Mouse (Mus musculus) CH12.LX (cell line): ENCODE results near the gene March8. TPM values are rescaled to one million over a fixed set of nuclear protein-coding genes. Genes with fewer than 3 reads are reported as not detected.

Experiments
- DNase-seq: peaks from one replicate; pipeline ENCODE4 v3.0.0-alpha.2; 2013; ENCODE audit errors: extremely low read depth
- H3K27ac ChIP-seq: 2 replicates; pipeline ENCODE4 v1.5.1; 2012; ENCODE audit warnings: low read depth, mild to moderate bottlenecking, control low read depth, moderate library complexity; ENCODE audit not compliant: insufficient read depth
- H3K27me3 ChIP-seq: replicated peaks from 2 replicates; pipeline ENCODE3; 2012; ENCODE audit warnings: inconsistent platforms
- H3K36me3 ChIP-seq, 2 experiments: replicated peaks in 1 of 2; 2 replicates each; pipeline versions ENCODE3 to v1.6.1; 2012; ENCODE audit warnings: inconsistent platforms in 1 of 2, low read length in 1 of 2, mild to moderate bottlenecking in 1 of 2, mixed read lengths in 1 of 2, moderate library complexity in 1 of 2; ENCODE audit not compliant: control insufficient read depth in 1 of 2, insufficient read depth in 1 of 2
- H3K4me1 ChIP-seq, 2 experiments: 2 replicates each; pipeline ENCODE4 v1.6.1; 2012; ENCODE audit warnings: inconsistent platforms in 1 of 2, moderate library complexity in 1 of 2; ENCODE audit not compliant: insufficient read depth in 2 of 2, control insufficient read depth in 1 of 2
- H3K4me2 ChIP-seq: 2 replicates; pipeline ENCODE4 v1.6.1; 2012; ENCODE audit warnings: low read depth, mild to moderate bottlenecking, control low read depth; ENCODE audit not compliant: poor library complexity, insufficient read depth, severe bottlenecking
- H3K4me3 ChIP-seq, 3 experiments: fragments of 150-350 bp in 1 of 3; sonication (generic) in 1 of 3; replicated peaks in 1 of 3; 2 replicates each; pipeline versions ENCODE3 to v1.5.1; 2011 to 2012; ENCODE audit warnings: low read depth in 2 of 3, low read length in 2 of 3, mild to moderate bottlenecking in 2 of 3, moderate library complexity in 2 of 3, control low read depth in 1 of 3, improper control_type of control experiment in 1 of 3, inconsistent platforms in 1 of 3, mixed read lengths in 1 of 3; ENCODE audit not compliant: poor library complexity in 1 of 3
- H3K79me2 ChIP-seq: replicated peaks from 2 replicates; pipeline ENCODE4 v1.6.1; 2012; ENCODE audit warnings: mild to moderate bottlenecking, moderate library complexity; ENCODE audit not compliant: control insufficient read depth, poor library complexity, insufficient read depth, severe bottlenecking; ENCODE audit errors: extremely low read depth
- H3K9ac ChIP-seq: 2 replicates; pipeline ENCODE4 v1.6.1; 2012; ENCODE audit warnings: low read depth, mild to moderate bottlenecking, control low read depth, moderate library complexity; ENCODE audit not compliant: insufficient read depth
- H3K9me3 ChIP-seq: replicated peaks from 2 replicates; pipeline ENCODE3; 2012; ENCODE audit warnings: low read length, inconsistent platforms, mixed read lengths
- BHLHE40 ChIP-seq: IDR thresholded peaks from 2 replicates; pipeline ENCODE4 v1.6.1; 2011; ENCODE audit warnings: mild to moderate bottlenecking, low read depth, low read length, improper control_type of control experiment
- EP300 ChIP-seq: IDR thresholded peaks from 2 replicates; pipeline ENCODE4 v1.6.1; 2011; ENCODE audit warnings: low read length, improper control_type of control experiment
- GABPA ChIP-seq: IDR thresholded peaks from 2 replicates; pipeline ENCODE4 v1.6.1; 2012; ENCODE audit warnings: low read depth, low read length, improper control_type of control experiment, inconsistent platforms; ENCODE audit not compliant: insufficient replicate concordance
- JUND ChIP-seq: conservative IDR thresholded peaks from 2 replicates; pipeline ENCODE4 v1.6.1; 2011; ENCODE audit warnings: low read depth, low read length, improper control_type of control experiment
- KAT2A ChIP-seq: IDR thresholded peaks from 2 replicates; pipeline ENCODE4 v1.6.1; 2012; ENCODE audit warnings: low read length, improper control_type of control experiment, inconsistent platforms; ENCODE audit not compliant: insufficient replicate concordance
- MAFK ChIP-seq: IDR thresholded peaks from 2 replicates; pipeline ENCODE4 v1.6.1; 2011; ENCODE audit warnings: low read length, improper control_type of control experiment; ENCODE audit not compliant: insufficient replicate concordance
- MAX ChIP-seq: IDR thresholded peaks from 2 replicates; pipeline ENCODE4 v1.6.1; 2011; ENCODE audit warnings: low read length, improper control_type of control experiment
- MEF2A ChIP-seq: IDR thresholded peaks from 2 replicates; pipeline ENCODE4 v1.6.1; 2014; ENCODE audit warnings: low read depth, mild to moderate bottlenecking, inconsistent platforms, low read length, improper control_type of control experiment, borderline replicate concordance
- NELFE ChIP-seq: IDR thresholded peaks from 2 replicates; pipeline ENCODE4 v1.6.1; 2011; ENCODE audit warnings: low read depth, low read length, improper control_type of control experiment
- NRF1 ChIP-seq: IDR thresholded peaks from 2 replicates; pipeline ENCODE4 v1.6.1; 2014; ENCODE audit warnings: low read depth, mild to moderate bottlenecking, inconsistent platforms, low read length, improper control_type of control experiment, moderate library complexity
- PAX5 ChIP-seq: IDR thresholded peaks from 2 replicates; pipeline ENCODE4 v1.6.1; 2012; ENCODE audit warnings: low read length, inconsistent platforms, mixed read lengths
- POLR2AphosphoS2 ChIP-seq: IDR thresholded peaks from 2 replicates; pipeline ENCODE4 v1.6.1; 2011; ENCODE audit warnings: low read depth, low read length, improper control_type of control experiment
- RAD21 ChIP-seq: IDR thresholded peaks from 2 replicates; pipeline ENCODE4 v1.6.1; 2011; ENCODE audit warnings: low read depth, mild to moderate bottlenecking, low read length, improper control_type of control experiment, moderate library complexity
- SMC3 ChIP-seq: IDR thresholded peaks from 2 replicates; pipeline ENCODE4 v1.6.1; 2011; ENCODE audit warnings: low read depth, low read length, improper control_type of control experiment
- TBP ChIP-seq: conservative IDR thresholded peaks from 2 replicates; pipeline ENCODE4 v1.6.1; 2011; ENCODE audit warnings: low read depth, low read length, improper control_type of control experiment
- USF1 ChIP-seq: IDR thresholded peaks from 2 replicates; pipeline ENCODE4 v1.6.1; 2014; ENCODE audit warnings: low read depth, mild to moderate bottlenecking, inconsistent platforms, low read length, improper control_type of control experiment
- USF2 ChIP-seq: conservative IDR thresholded peaks from 2 replicates; pipeline ENCODE4 v1.6.1; 2011; ENCODE audit warnings: low read depth, low read length, improper control_type of control experiment
- ZC3H11A ChIP-seq: IDR thresholded peaks from 2 replicates; pipeline ENCODE4 v1.6.1; 2012; ENCODE audit warnings: low read depth, mild to moderate bottlenecking, inconsistent platforms, low read length, improper control_type of control experiment
- ZKSCAN1 ChIP-seq: IDR thresholded peaks from 2 replicates; pipeline ENCODE4 v1.6.1; 2012; ENCODE audit warnings: low read depth, inconsistent platforms, low read length, improper control_type of control experiment, borderline replicate concordance
- ZMIZ1 ChIP-seq: IDR thresholded peaks from 2 replicates; pipeline ENCODE4 v1.6.1; 2012; ENCODE audit warnings: low read depth, mild to moderate bottlenecking, inconsistent platforms, low read length, improper control_type of control experiment
- dilution Hi-C: fragments of 300-500 bp; cut with MboI; formaldehyde crosslinking; loops from 2 replicates; pipeline ENCODE4 v1.14.3; 2020; ENCODE audit warnings: low sequenced_read_pairs; ENCODE audit not compliant: extremely low pct_unique_long_range_greater_than_20kb, extremely low pct_ligation_motif_present
- in situ Hi-C: fragments of 300-500 bp; cut with MboI; formaldehyde crosslinking; loops from 3 replicates; pipeline ENCODE4 v1.14.3; 2019; ENCODE audit warnings: low sequenced_read_pairs, low pct_ligation_motif_present, low pct_unique_long_range_greater_than_20kb, mixed read lengths
- polyA plus RNA-seq: library from polyadenylated mRNA; unstranded; fragments of >175 nt; gene quantifications from 2 replicates; pipeline ENCODE4 v1.2.1, GENCODE M21; 2012; ENCODE audit warnings: low read depth; ENCODE audit not compliant: insufficient read length
- total RNA-seq, 2 experiments: library from RNA; depleted of rRNA; stranded (reverse); fragments of 300-350 nt in 1 of 2; fragments of >200 nt in 1 of 2; gene quantifications; 2 replicates each; pipeline ENCODE4 v1.2.3; 2012 to 2014

March8 gene
- total and polyA plus RNA-seq, 3 experiments, result 4.9 to 7.8 (median 4.9) TPM

- Histone ChIP-seq H3K9me3 (no peaks in the 10 kb centered on the region), H3K27ac (no peak overlapping the region), H3K9ac (no peak overlapping the region), H3K4me1 (no peaks in the 10 kb centered on the region; a peak in 1 of 4 replicates), H3K4me2 (no peak overlapping the region), H3K79me2 (no peaks in the 10 kb centered on the region), H3K4me3 (no peak overlapping the region), H3K27me3 (no peaks in the 10 kb centered on the region), H3K36me3 (peaks cover 7 to 9% of the 10 kb centered on the region in 2 experiments)
- dilution Hi-C loops (no loop called here), in situ Hi-C loops (loop anchor here (25.0 kb wide), 2 partner anchors 193 to 393 kb away; partner anchors contain the start of gene Washc2)
- DNase-seq, result no peak
- TF ChIP-seq EP300, result no peak
Observed at GRCm38 (mm10) chr6:116405715-116406114, 67.9 kb downstream of the March8 start.

- Histone ChIP-seq H3K27me3 (no peaks in the 10 kb centered on the region), H3K4me2 (no peak overlapping the region)
- in situ Hi-C loops, result loop anchor here (25.0 kb wide), 2 partner anchors 194 to 394 kb away; partner anchors contain the start of gene Washc2
- TF ChIP-seq RAD21 (no peak), BHLHE40 (no peak), EP300 (no peak), POLR2AphosphoS2 (no peak), JUND (no peak), PAX5 (no peak), MEF2A (no peak), SMC3 (no peak), ZC3H11A (no peak), ZMIZ1 (no peak), MAFK (no peak), TBP (no peak), USF1 (no peak), KAT2A (no peak), USF2 (no peak), NRF1 (no peak), NELFE (no peak), MAX (no peak), GABPA (no peak), ZKSCAN1 (no peak)
- TF ChIP-seq, all 38 proteins: peak for 0
- no peak for DNase-seq
- H3K27ac ChIP-seq, result no peak overlapping the region
- dilution Hi-C loops, result no loop called here
- H3K36me3 ChIP-seq, result peaks cover 7 to 9% of the 10 kb centered on the region in 2 experiments
- no peaks in the 10 kb centered on the region for H3K79me2 ChIP-seq
- H3K9me3 ChIP-seq, result no peaks in the 10 kb centered on the region
- H3K9ac ChIP-seq, result no peak overlapping the region
- H3K4me3 ChIP-seq, result no peak overlapping the region
- no peaks in the 10 kb centered on the region; a peak in 1 of 4 replicates for H3K4me1 ChIP-seq
Observed at GRCm38 (mm10) chr6:116406152-116406551, 68.3 kb downstream of the March8 start.
